Mouse (Mus musculus) small intestine, adult 2 months (tissue): Measurements from ENCODE around the gene Smpdl3b.

Source experiments
- CTCF ChIP-seq: fragments of 200-500 bp; IDR thresholded peaks from 2 replicates; pipeline ENCODE4 v1.5.1; 2012; ENCODE audit warnings: low read depth, mild to moderate bottlenecking, control low read depth, inconsistent platforms, low read length, moderate library complexity, mixed read lengths; ENCODE audit not compliant: insufficient replicate concordance, insufficient read length; ENCODE audit errors: extremely low read depth
- POLR2A ChIP-seq: fragments of 200-500 bp; IDR thresholded peaks from 2 replicates; pipeline ENCODE4 v1.6.1; 2012; ENCODE audit warnings: low read depth, mild to moderate bottlenecking, control low read depth, inconsistent platforms, low read length, moderate library complexity

DNA sequence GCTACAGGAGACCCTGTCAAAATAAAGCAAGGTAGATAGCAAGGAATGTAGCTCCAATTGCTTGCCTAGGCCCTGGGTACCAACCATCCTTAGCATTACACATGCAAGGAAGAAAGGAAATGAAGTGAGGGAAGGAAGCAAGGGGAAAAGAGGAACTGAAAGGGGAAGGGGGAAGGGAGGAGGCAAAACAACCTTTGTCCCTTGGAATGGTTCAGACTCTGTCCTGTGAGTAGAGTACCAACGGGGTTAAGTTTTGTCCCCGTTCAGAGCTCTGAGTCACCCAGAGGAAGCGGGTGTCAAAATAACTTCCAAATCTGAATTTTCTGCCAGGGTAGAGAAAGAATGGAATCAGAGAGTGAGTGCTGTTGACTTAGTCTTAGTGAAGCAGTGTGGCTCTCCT lies 3.2 kb upstream of the Smpdl3b start:
- TF ChIP-seq CTCF (no peak), POLR2A (no peak)
